Mouse (Mus musculus) right cerebral cortex, postnatal 25 days (tissue): ENCODE results near the gene Mvb12b.
"Not testable (repeated sequence)": the region's sequence is repeated elsewhere in the genome, so short reads cannot be mapped to it uniquely, and the experiment has no call there.

Experiments
- DNase-seq: peaks from one replicate; pipeline ENCODE4 v3.0.0; 2022

Mvb12b gene

DNA sequence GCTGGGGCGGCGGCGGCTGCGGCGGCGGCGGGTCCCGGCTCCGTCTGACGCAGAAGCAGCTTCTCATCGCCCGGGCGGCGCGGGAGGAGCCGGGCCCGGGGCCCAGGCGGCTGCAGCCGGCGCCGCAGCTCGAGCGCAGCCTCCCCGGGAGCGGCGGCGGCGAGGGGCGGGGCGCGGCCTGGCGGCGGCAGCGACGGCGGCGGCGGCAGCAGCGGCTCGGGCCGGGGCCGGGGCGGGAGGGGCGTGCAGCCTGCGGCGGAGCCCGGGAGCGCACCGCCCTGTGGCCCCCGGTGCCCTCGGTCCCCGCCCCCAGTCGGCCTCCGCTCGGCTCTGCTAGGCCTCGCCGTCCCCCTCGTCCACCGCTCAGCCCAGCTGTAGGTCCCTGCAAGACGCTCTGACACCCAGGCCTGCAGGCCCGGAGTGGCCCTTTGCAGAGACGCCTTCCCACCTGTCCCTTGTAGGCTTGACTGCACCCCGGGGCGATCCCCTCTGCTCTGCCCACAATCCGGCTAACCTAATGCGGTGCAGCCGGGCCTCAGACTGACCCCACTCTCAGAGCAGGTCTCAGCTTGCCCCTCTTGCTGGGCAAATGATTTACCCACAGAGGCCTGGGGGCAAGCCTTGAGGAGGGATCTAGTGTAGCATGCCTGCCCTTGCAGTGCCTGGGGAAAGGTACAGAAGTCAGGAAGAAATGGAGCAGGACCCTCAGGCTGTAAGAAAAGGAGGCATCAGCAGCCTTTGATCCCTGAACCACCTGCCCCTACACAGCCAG, at the start of gene Mvb12b:
Mvb12b (minus strand) TSS at position 619 of the 772 bp plus-strand sequence.
- peak; percentile 74 for DNase-seq

DNA sequence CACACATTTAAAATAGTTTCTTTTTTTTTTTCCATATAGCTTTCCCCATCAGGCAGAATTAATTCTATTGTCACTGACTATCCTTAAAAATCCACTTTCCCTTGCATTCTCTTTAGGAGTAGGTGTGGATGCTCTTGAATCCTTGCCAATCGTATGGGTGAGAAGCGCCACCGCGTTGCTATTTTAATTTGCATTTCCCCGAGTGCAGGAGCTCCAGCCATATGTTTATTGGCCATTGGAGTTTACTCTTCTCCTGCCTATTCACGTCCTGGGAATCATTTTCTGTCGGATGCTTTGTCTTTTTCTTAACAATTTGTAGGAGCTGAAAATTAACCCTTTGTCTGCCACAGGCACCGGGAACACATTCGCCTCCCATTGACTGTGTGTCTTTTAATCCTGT, 48.0 kb upstream of the Mvb12b start:
- peak; percentile 25 for DNase-seq

DNA sequence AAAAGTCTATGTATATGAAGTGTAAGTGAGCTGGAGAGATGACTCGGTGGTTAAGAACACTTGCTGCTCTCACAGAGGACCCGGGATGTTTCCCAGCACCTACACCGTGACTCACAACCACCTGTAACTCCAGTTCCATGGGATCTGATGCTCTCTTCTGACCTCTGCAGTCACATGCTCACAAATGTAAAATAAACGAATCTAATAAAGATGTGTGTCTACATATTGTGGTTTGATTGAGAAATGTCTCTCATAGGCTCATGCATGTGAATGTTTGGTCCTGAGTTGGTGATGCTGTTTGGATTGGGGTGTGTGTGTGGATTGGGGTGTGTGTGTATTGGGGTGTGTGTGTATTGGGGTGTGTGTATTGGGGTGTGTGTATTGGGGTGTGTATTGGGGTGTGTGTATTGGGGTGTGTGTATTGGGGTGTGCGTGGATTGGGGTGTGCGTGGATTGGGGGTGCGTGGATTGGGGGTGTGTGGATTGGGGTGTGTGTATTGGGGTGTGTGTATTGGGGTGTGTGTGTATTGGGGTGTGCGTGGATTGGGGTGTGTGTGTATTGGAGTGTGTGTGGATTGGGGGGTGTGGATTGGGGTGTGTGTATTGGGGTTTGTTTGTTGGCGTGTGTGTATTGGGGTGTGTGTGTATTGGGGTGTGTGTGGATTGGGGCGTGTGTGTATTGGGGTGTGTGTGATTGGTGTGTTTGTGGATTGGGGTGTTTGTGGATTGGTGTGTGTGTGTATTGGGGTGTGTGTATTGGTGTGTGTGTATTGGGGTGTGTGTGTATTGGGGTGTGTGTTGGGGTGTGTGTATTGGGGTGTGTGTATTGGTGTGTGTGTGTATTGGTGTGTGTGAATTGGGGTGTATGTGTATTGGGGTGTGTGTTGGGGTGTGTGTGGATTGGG, 46.1 kb upstream of the Mvb12b start:
- DNase-seq = no peak

DNA sequence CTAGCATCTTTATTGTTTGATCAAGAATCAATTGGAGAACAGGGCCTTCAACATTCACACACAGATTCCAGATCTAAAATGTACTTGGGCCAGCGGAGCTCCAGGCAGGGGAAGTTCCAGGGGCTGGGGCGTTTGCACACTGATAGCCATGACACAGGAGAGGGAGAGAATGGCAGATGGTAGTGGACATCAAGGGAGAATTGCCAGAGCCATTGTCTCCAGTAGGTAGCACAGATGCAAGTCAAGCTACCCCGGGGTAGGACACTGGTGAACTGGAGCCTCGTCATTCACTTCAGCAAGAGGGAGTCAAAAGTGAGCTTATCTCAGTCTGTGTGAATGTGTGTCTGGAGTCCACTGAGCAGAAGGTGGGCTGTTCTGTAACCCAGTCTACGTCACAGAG, 43.4 kb upstream of the Mvb12b start:
- no peak for DNase-seq

DNA sequence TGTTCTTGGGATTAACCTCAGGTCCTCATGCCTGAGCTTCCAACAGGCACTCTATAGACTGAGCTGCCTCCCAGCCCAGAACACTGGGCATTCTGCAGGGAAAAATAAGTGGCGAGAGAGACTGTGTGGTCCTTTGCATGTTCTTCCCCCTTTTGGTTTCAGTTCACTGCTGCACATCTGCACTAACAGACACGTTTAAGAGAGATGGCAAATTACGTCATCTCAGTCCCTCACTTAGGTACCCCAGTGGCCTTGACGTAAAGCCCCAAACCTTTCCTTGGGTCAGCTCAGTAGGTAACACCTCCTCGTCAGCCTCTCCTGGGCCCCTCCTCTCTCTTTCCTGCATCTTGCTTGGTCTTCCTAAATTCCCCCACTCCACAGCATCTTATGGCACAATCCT, 37.5 kb upstream of the Mvb12b start:
- DNase-seq = no peak

DNA sequence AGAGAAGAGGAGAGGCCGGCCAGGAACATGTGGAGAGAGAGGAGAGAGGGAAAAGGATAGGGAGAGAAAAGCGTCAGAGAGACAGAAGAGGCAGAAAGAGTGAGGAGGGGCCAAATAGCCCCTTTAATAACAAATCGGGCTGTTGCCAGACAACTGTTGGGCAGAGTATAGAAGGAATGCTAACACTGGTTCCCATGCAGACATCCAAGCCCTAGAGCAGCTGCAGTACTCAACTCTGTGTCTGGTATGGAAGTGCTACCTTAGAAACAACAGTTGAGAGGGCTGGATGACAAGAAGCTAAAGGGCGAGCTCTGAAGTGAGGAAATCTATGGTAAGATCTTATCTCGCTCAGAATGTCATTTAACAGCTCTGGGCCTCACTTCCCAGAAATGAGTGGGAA, 35.7 kb upstream of the Mvb12b start:
- DNase-seq = no peak

DNA sequence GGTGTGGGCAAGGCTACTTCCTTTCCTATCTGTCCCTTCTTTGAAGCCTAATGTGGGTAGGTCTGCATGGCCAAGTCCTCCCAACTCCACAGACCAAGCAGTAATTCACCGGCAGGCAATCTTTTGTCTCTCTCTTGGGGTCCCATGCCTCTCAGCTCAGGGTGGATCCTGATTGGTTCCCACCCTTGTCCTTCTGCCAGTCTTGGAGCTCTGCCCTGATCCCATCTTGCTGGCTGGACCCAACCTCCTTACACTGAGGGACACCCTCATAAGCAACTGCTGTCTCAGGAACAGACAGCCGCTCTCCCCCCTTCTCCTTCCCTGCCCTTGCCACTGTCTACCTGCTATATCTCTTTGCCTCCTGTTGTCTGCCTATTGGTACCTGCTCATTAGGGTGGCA, 34.7 kb upstream of the Mvb12b start:
- no peak for DNase-seq

DNA sequence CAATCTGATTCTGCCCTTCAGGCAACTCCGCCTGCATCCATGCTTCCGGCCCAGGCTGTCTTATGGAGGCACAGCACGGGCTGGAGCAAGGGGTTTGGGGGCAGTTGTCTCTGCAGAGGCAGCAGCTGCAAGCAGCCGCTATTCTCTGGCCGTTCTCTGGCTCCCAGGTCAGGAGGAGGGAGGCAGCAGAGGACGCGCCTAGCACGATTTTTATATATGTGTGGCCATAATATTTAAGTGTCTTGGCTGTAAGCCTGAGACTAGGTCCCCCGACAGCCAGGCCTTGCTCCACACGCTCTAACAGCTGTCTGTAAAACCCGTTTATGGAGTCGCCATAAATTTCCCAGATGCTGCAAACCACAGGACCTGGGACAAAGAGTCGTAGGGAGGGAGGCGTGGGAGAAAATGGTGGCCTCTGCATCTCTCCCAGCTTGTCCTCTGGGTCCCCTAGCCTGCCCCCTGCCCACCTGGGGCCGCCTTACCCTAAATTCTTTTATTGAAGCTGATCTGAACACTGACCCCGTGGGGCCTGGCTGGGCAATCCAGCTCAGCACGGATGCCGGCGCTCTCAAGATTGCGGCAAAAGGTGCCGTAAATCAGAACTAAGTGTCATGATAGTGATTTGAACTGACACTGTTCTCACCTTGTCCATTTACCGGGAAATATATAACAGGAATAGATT, 32.3 kb upstream of the Mvb12b start:
- no peak for DNase-seq

DNA sequence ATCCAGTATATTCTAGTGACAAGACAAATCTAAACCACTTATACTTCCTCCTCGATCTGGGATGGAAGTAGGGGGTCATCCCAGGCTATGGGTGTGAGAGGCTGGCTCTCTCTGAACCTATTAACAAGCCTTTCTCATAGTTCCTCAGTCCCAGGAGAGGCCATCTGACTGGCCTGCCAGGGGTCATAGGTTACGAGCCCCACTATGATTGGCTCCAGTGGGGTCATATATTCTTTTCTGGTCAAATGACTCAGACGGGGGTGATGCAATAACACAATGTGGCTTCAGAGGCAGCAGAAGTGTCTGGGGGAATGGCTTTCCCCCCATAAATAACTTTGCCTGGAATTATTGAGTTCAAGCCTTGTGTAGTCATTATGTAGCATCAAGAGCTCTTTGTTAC, 31.1 kb upstream of the Mvb12b start:
- no peak for DNase-seq

DNA sequence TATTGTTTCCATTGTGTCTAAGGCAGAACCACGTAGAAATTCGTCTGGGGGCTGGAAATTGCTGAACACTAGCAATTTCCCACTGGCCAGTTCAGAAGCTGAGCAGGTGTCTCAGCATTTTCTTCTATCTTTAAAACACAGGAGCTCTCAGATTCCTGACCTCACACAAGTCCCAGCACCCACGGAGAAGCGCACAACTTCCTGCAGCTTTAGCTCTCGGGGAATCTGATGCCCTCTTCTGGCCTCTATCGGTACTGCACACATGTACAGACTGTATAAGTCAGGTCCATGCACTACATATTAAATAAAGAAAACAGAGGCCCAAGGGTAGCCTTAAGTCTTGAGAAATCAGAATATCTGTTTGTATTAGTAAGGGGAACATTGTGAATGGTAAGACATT, 30.6 kb upstream of the Mvb12b start:
- no peak for DNase-seq

DNA sequence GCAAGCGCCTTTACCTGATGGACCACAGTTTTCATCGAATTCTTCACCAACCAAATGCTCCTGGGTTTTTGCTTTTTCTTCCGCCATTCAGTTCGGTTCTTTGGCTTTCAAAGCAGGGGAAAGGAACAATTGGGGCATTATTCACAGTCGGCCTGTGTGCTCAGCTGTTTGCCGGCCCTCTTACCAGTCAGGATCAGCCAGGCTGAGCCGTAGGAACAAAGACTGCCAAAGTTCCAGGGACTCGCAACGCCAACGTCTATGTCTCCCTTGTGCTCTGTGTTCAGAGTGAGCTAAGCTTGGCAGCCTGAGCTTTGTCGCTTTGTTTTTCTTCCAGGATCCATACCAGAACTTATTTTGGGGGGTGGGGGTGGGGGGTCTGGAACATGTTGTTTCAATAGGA, 28.9 kb upstream of the Mvb12b start:
- DNase-seq = no peak

DNA sequence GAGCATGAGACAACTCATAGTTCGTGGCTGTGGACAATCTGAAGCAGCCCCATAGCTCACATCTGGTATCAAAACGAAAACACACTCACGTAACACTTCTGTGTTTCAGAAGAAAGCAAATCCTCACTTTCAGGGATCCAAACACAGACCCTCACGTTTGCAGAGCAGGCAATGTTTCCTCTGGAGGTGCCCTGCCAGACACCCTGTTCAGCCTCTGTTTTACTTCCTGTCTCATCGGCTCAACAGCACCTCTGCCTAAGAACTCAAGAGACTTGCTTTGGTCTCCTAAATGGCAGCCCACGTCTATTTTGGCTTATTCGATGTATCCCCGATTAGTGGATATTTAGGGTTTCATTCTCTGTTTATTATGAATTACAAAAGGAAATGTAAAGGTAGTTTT, 27.3 kb upstream of the Mvb12b start:
- no peak for DNase-seq

DNA sequence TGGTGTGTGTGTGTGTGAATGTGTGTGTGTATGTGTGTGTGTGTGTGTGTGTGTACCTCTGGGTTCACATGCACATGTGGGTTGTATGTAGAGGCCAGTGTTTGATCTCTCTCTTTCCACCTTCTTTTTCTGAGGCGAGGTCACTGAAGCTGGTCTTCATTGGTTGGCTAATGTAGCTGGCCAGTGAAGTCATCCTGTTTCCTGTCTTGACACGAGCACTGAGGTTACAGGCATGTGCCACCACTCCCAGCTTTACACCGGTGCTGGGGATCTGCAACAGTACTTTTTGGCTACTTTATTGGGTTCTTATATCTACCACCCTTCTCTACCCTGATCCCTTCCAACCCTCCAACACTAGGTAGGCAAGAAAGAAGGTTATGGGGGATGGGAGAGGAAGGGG, 26.6 kb upstream of the Mvb12b start:
- DNase-seq = no peak

DNA sequence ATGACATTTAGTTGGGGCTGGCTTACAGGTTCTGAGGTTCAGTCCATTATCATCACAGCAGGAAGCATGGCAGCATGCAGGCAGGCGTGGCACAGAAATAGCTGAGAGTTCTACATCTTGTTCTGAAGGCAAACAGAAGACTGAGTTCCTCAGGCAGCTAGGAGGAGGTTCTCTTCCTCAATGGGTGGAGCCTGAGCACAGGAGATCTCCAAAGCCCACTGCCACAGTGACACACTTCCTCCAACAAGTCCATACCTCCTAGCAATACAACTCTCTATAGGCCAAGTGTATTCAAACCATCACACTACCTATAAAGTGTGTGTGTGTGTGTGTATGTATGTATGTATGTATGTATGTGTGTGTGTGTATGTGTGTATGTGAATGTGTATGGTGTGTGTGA, 25.9 kb upstream of the Mvb12b start:
- not testable (repeated sequence) for DNase-seq

DNA sequence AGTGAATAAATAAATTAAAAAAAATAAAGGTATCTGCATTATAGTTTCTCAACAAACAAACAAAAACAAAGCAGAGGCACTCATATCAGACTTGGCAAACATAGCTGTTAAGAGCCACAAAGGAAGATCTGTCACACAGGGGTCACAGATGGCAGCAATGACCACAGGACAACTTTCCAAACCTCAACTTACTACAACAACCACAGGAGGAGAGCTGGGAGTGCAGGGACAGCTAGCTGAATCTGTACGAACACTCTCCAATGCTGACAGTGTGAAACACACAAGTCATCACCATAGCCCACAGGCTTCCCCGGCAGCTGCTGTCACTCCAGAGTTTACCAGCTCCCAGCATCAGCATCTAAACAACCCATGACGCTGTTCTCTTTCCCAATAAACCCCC, 25.0 kb upstream of the Mvb12b start:
- no peak for DNase-seq

DNA sequence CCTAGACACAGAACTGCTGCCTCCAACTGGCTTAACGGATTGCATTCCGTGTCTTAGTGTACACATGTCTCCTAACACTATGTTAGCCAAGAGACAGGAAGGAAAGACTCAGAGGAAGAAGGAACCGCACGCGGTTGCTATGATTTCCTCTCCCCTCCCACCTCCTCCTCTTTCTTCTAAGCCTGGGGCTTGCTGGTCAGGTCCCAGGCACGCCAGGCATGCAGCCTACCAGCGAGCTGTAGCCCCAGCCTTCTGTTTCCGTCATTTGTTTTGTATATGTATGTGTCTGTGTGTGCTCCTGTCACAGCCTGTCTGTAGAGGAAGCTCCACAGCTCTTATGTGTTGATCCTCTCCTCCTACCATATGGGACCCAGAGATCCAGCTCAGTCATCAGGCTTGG, 20.6 kb upstream of the Mvb12b start:
- DNase-seq = peak; percentile 10

DNA sequence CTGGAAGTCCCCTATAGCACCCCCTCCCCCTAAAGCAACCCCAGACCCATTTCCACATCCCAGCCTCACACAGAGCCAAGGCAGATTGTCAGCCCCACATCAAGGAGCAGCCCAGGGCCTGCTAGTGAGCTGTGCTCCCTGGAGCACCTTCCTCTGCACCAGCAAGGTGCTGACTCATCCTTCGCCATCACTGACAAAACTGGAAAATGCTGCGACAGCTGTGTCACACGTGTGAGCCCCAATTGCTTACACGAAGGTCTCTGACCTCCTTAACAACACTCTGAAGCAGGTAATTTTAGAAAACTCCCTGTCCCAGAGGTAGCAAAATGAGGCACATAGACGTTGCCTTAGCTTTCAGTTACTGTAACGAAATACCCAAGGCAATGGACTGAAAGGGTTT, 19.4 kb upstream of the Mvb12b start:
- no peak for DNase-seq

DNA sequence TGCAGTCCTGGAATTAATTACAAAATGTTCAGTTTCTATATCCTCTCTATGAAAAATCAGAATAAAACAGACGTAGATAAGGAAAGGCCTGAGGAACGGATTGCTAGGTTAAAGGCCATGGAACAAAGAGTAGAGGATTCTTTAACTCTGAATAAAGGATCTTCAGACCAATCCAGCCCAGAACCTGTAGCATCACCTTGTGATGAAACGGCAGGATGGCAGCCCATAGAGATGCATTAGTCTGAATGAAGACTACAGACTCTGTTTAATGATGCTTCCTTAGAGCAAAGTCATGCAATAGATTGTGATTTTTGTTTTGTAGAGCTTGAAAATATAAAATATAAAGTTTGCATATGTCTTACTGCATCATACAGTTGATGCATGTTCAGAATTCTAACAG, 8.1 kb upstream of the Mvb12b start:
- no peak for DNase-seq

DNA sequence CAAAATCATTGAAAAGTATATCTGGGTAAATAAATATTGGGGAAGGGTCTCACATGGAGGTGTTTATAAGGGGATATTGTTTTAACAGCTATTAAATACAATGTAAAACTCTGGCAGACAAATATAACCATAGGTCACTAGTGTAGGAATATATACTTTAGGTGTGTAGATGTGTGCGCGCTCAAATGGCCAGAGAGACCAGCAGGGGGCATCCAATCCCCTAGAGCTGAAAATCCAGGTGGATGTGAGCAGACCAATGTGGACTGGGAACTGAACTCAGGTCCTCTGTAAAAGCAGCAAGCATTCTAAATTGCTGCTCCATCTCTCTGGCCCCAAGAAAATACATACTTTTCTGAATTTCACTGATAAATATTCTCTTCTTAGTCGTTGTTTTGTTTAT, 5.4 kb upstream of the Mvb12b start:
- DNase-seq = no peak

DNA sequence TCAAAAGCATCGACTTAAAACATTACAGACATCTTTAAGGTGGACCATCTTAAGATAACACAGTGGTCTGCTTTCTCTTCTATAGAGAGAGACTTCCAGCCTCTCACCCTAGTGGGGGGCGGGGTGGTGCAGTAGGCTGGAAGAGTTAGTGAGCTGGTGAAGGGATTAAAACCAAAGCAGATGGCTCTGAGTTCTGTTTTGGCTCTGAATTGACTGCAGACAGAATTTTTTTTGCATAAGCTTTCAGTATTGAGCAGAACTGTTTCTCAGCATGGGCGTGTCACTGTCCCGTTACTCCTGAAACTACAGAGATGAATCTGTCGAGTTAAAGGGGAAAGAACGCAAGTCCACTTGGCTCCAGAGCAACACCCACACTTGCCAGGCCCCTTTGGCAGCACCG, 4.6 kb upstream of the Mvb12b start:
- peak; percentile 32 for DNase-seq

DNA sequence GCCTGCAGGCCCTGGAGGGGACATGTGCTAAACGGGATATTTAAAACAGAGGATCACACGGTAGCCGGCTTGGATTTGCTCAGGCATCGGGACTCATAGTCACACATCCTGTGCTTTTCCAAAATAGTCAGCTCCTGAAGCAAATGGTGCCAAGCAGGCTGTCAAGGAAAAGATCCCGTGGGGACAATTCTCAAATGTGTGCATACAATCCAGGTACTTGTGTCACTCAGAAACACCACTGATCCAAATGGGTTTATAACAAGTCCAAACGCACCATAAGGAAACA, 297 bp upstream of the Mvb12b start:
- DNase-seq = peak; percentile 31

DNA sequence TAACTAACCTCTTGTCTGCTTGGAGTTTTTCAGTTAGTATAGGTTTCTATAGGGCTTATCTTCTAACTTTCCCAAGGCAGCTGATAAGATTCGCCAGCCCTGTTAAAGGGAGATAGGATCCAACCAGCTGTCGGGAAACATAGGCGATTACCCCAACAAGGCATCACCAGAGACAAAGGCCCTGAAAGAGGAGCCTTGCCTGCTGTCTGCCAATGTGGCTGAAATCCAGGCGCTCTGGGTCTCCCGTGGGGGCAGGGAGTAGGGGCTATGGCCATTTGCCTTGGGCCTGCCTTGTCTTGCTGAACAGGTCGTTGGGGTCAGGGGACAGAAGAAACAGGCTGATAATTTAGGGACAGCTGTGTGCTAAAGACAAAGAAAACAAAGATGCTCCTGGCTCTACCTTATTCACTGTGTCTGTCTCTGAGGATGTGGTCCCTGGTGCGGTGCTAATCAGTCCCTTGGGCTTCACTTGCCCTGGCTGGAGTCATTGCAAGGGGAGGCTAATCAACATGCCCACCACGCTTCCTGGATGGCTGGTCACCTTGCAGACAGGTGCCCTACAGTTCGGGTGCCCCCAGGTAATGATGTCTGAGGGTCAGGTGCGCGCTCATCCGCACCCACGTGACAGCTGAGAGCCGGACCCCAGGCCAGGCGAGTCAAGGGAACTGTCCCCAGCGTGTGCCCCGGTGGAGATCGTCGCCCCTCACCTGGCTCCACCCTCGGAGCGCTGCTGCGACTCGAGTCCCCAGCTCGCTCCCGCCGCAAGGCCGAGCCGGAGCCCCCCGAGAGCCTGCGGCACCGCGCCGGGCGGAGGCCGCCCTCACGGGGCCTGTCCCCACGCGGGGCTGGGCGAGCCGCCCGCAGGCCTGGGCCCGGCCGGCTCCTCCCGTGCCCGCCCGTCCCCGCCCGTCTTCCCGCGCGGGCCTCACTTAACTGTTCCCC, 1.1 kb downstream of the Mvb12b start:
- DNase-seq = peak; percentile 52

DNA sequence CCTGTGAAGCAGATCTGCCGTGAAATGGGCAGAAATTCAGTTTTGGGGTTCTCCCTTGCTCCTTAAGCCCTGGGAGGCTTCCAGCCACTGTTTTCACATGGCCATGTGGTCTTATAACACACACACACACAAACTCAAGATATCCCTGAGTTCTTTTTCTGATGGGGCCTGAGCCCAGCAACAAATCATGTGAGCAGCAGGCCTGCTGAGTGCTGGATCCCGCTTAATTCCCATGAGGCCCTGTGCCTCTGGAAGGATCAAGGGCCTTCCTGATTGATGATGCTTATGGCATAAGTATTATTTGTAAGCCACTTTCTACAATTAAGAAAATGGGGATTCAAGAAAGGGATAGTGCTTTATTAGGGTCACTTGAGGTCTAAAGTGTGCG, 2.5 kb downstream of the Mvb12b start:
- no peak for DNase-seq
